Mouse (Mus musculus): ENCODE data around the gene Casc4. TPM values are rescaled to one million over a fixed set of nuclear protein-coding genes. Genes with fewer than 3 reads are reported as not detected.
"Not testable (repeated sequence)": the region's sequence is repeated elsewhere in the genome, so short reads cannot be mapped to it uniquely, and the experiment has no call there.

Gene Casc4
- polyA plus RNA-seq, 1 experiment from 2014 or later = 15.0 TPM

GRCm38 (mm10) chr2:121895261-121895660 lies 28.5 kb downstream of the Casc4 start:
- H3K4me3 ChIP-seq (ENCODE audit: low read length) = no peak overlapping the region
- no peak overlapping the region for H3K4me2 ChIP-seq (replicated peaks; ENCODE audit: low read depth, low read length)
- peaks cover 4% of the 10 kb centered on the region; the same call in 1 of the 2 replicates for H3K4me1 ChIP-seq (ENCODE audit: insufficient read depth, low read length)
- WGBS = 87% methylated on average over 2 of the region's 2 CpGs
- no peaks in the 10 kb centered on the region for H3K9me3 ChIP-seq (ENCODE audit: low read length)
- H3K36me3 ChIP-seq (ENCODE audit: insufficient read depth, low read length) = no peaks in the 10 kb centered on the region
- no peak for ATAC-seq (ENCODE audit: low FRiP score, low TSS enrichment)
- H3K27me3 ChIP-seq (ENCODE audit: insufficient read depth, low read length) = no peaks in the 10 kb centered on the region
- no peak overlapping the region for H3K27ac ChIP-seq (ENCODE audit: low read length)
- H3K9ac ChIP-seq (replicated peaks; ENCODE audit: low read length) = no peak overlapping the region

GRCm38 (mm10) chr2:121896825-121897224 lies 30.1 kb downstream of the Casc4 start:
- Histone ChIP-seq H3K27ac (ENCODE audit: low read length) (no peak overlapping the region), H3K27me3 (ENCODE audit: insufficient read depth, low read length) (no peaks in the 10 kb centered on the region), H3K9ac (replicated peaks; ENCODE audit: low read length) (no peak overlapping the region), H3K9me3 (ENCODE audit: low read length) (no peaks in the 10 kb centered on the region), H3K4me2 (replicated peaks; ENCODE audit: low read depth, low read length) (no peak overlapping the region), H3K36me3 (ENCODE audit: insufficient read depth, low read length) (no peaks in the 10 kb centered on the region), H3K4me1 (ENCODE audit: insufficient read depth, low read length) (no peaks in the 10 kb centered on the region), H3K4me3 (ENCODE audit: low read length) (no peak overlapping the region)
- 93% methylated on average over 1 of the region's 1 CpGs for WGBS
- no peak for ATAC-seq (ENCODE audit: low FRiP score, low TSS enrichment)

DNA sequence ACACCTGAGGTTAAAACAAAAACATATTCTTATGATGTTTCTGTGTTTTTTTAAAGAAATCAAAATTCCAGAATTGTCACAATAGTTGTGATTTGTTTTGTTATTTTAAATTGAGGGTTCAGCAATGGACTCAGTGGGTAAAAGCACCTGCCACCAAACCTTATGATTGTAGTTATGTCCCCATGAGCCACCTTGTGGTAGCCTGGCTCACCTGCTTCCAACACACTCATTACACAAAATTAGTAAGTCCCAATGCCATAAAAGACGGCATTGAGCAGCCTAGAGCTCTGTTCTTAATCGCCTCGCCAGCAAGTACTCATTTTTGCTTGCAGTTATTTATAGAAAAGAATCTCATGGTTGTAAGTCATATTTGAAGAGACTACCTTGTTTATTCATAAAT lies 43.2 kb downstream of the Casc4 start:
- H3K4me2 ChIP-seq (replicated peaks; ENCODE audit: low read depth, low read length) = no peak overlapping the region
- H3K27ac ChIP-seq (ENCODE audit: low read length) = no peak overlapping the region
- no peak overlapping the region for H3K4me3 ChIP-seq (ENCODE audit: low read length)
- H3K4me1 ChIP-seq (ENCODE audit: insufficient read depth, low read length) = no peaks in the 10 kb centered on the region
- 90% methylated on average over 3 of the region's 3 CpGs for WGBS
- no peak for ATAC-seq (ENCODE audit: low FRiP score, low TSS enrichment)
- peaks cover 9% of the 10 kb centered on the region for H3K36me3 ChIP-seq (ENCODE audit: insufficient read depth, low read length)
- H3K9ac ChIP-seq (replicated peaks; ENCODE audit: low read length) = no peak overlapping the region
- H3K27me3 ChIP-seq (ENCODE audit: insufficient read depth, low read length) = no peaks in the 10 kb centered on the region
- H3K9me3 ChIP-seq (ENCODE audit: low read length) = no peaks in the 10 kb centered on the region

DNA sequence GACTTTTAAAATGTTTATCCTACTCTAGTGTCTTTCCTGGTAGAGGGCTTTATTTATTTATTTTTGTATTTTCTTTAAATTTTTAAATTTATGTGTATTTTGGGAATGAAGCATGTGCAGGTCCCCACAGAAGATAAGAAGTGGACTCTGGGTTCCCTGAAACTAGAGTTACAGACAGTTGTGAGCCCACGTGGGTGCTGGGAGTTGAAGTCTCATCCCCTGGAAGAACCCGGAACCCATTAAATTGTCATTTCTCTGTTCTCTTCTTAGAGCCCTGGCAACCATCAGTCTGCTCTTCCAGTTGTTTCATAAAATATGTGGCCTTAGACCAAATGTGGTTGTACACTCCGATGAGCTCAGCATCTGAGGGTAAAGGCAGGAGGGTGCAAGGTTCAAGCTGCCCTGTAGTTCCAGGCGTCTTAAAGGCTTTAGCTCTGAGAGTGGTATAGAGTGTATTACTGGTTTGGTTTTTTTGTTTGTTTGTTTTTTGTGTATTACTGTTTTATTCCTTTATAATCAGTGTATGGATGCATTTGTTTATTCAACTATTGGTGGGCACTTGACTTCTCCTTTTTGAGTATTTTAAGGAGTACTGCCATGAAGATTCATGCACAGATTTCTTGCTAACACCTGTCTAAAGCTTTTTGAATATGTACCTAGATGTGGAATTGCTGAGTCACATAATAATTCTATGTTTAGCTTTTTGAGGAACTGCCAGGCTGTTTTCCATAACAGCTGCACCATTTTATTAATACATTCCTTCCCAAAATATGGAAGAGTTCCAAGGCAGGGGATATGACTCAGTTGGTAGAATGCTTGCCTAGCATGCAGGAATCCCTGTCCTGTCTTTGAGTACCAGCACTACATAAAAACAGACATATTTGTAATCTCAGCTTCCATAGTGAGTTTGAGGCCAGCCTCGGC lies 49.5 kb downstream of the Casc4 start:
- no peak for ATAC-seq (ENCODE audit: low FRiP score, low TSS enrichment)

GRCm38 (mm10) chr2:121937624-121938023 lies 70.9 kb downstream of the Casc4 start:
- H3K27ac ChIP-seq (ENCODE audit: low read length); H3K4me3 ChIP-seq (ENCODE audit: low read length); ATAC-seq (ENCODE audit: low FRiP score, low TSS enrichment); H3K36me3 ChIP-seq (ENCODE audit: insufficient read depth, low read length); H3K9ac ChIP-seq (replicated peaks; ENCODE audit: low read length); H3K4me1 ChIP-seq (ENCODE audit: insufficient read depth, low read length); H3K9me3 ChIP-seq (ENCODE audit: low read length); H3K27me3 ChIP-seq (ENCODE audit: insufficient read depth, low read length); H3K4me2 ChIP-seq (replicated peaks; ENCODE audit: low read depth, low read length): not testable (repeated sequence)
- WGBS = 83% methylated on average over 2 of the region's 2 CpGs

More for the DNA sequence above, 49.5 kb downstream of the Casc4 start:
- H3K9ac ChIP-seq (replicated peaks; ENCODE audit: low read length) = no peak overlapping the region
- no peaks in the 10 kb centered on the region for H3K27me3 ChIP-seq (ENCODE audit: insufficient read depth, low read length)
- peaks cover 3% of the 10 kb centered on the region for H3K36me3 ChIP-seq (ENCODE audit: insufficient read depth, low read length)
- H3K27ac ChIP-seq (ENCODE audit: low read length) = no peak overlapping the region
- H3K4me3 ChIP-seq (ENCODE audit: low read length) = no peak overlapping the region
- WGBS = 85% methylated on average over 5 of the region's 5 CpGs
- H3K4me1 ChIP-seq (ENCODE audit: insufficient read depth, low read length) = no peaks in the 10 kb centered on the region
- no peak overlapping the region for H3K4me2 ChIP-seq (replicated peaks; ENCODE audit: low read depth, low read length)
- H3K9me3 ChIP-seq (ENCODE audit: low read length) = no peaks in the 10 kb centered on the region

DNA sequence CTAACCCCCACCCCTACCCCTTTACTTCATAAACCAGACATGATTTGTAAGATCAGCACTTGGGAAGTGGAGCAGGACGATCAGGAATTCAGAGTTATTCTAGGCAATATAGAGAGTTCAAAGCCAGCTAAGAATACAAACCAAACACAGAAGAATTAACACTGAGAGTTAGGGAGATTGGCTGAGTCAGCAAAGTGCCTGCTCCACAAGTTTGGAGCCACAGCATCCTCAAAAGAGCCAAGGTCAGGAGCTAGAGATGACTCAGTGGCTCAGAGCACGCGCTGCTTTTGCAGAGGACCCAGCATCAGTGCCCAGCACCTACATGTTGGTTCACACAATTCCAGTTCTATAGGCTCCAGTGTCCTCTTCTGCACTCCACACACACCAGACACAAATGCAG lies 76.6 kb downstream of the Casc4 start:
- no peak overlapping the region for H3K4me3 ChIP-seq (ENCODE audit: low read length)
- H3K4me2 ChIP-seq (replicated peaks; ENCODE audit: low read depth, low read length) = no peak overlapping the region
- H3K4me1 ChIP-seq (ENCODE audit: insufficient read depth, low read length) = no peaks in the 10 kb centered on the region
- H3K27me3 ChIP-seq (ENCODE audit: insufficient read depth, low read length) = no peaks in the 10 kb centered on the region
- no peak overlapping the region for H3K27ac ChIP-seq (ENCODE audit: low read length)
- 83% methylated on average over 3 of the region's 3 CpGs for WGBS
- H3K9ac ChIP-seq (replicated peaks; ENCODE audit: low read length) = no peak overlapping the region
- H3K36me3 ChIP-seq (ENCODE audit: insufficient read depth, low read length) = no peaks in the 10 kb centered on the region
- no peaks in the 10 kb centered on the region for H3K9me3 ChIP-seq (ENCODE audit: low read length)
- ATAC-seq (ENCODE audit: low FRiP score, low TSS enrichment) = no peak

DNA sequence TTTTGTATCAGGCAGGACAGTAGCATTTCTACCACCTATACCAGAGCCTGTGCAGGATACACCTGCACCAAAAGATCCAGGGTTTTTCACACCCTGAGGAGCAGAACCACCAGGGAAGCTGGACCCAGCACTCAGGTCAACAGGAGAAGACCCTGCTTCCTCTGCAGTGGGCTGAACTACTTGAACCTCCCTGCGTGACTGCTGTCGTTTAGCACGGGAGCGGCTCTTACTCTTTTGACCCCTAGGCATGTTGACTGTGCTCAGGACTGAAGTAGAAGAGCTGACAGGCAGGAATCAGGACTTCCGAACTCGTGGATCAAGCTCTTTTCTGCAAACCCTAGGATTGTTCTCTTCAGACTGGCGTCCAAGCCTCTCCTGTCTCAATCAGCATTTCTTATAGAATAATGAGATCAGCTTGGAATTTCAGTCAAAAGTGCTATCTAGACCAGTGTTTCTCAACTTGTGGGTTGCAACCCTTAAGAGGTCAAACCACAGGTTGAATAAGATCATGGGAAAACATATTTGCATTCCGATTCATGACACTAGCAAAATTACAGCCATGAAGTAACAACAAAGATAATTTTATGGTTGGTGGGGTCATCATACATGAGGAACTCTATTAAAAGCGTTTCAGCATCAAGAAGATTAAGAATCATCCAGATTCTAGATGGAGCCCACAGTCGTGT lies 88.3 kb downstream of the Casc4 start:
- peak overlapping the region; percentile 98 for H3K27ac ChIP-seq (ENCODE audit: low read length)
- peak overlapping the region; percentile 97 for H3K4me3 ChIP-seq (ENCODE audit: low read length)
- H3K9me3 ChIP-seq (ENCODE audit: low read length) = no peaks in the 10 kb centered on the region
- H3K36me3 ChIP-seq (ENCODE audit: insufficient read depth, low read length) = no peaks in the 10 kb centered on the region
- H3K4me2 ChIP-seq (replicated peaks; ENCODE audit: low read depth, low read length) = peak overlapping the region; percentile 83
- peak overlapping the region; percentile 96 for H3K9ac ChIP-seq (replicated peaks; ENCODE audit: low read length)
- H3K27me3 ChIP-seq (ENCODE audit: insufficient read depth, low read length) = no peaks in the 10 kb centered on the region
- H3K4me1 ChIP-seq (ENCODE audit: insufficient read depth, low read length) = peaks cover 23% of the 10 kb centered on the region
- WGBS = 15% methylated on average over 10 of the region's 10 CpGs
- no peak for ATAC-seq (ENCODE audit: low FRiP score, low TSS enrichment)

DNA sequence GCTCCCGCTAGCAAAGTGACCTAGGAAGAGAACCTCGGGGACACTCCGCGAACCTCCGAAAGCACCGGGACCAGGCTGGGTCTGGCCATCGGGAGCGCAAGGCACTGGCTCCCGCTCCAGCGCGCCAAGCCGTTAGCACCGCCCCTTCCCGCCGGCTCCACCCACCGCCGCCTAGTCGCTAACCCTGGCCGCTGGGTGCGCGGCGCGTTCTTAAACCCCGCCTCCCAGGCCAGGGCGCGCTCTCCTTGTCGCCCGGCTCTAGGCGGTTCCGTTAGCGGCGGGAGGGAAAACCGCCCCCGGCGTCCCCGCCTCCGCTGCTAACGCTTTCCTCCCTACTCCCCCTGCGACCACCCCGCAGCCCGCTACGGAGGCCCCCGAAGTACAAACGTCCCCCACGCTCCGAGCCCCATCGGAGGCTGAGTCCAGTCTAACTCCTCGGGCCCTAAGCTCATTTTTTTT lies 89.0 kb downstream of the Casc4 start, which contains the start of the genes Ctdspl2 and Mageb3:
Ctdspl2 (plus strand) TSS at position 237 of the 459 bp plus-strand sequence.
Mageb3 (minus strand) TSS at position 328 of the 459 bp plus-strand sequence.
- Histone ChIP-seq H3K9ac (replicated peaks; ENCODE audit: low read length) (peak within 1 kb of the TSS; percentile 96), H3K4me1 (ENCODE audit: insufficient read depth, low read length) (peaks cover 23% of the 10 kb centered on the region), H3K4me3 (ENCODE audit: low read length) (peak within 1 kb of the TSS; percentile 97), H3K9me3 (ENCODE audit: low read length) (no peaks in the 10 kb centered on the region), H3K4me2 (replicated peaks; ENCODE audit: low read depth, low read length) (peak within 1 kb of the TSS; percentile 83), H3K27me3 (ENCODE audit: insufficient read depth, low read length) (no peaks in the 10 kb centered on the region), H3K27ac (ENCODE audit: low read length) (peak within 1 kb of the TSS; percentile 98), H3K36me3 (ENCODE audit: insufficient read depth, low read length) (peaks cover 1% of the 10 kb centered on the region; the same call in 1 of the 2 replicates)
- peak; percentile 99 for ATAC-seq (ENCODE audit: low FRiP score, low TSS enrichment)
- WGBS = under 1% methylated on average over 48 of the region's 48 CpGs

DNA sequence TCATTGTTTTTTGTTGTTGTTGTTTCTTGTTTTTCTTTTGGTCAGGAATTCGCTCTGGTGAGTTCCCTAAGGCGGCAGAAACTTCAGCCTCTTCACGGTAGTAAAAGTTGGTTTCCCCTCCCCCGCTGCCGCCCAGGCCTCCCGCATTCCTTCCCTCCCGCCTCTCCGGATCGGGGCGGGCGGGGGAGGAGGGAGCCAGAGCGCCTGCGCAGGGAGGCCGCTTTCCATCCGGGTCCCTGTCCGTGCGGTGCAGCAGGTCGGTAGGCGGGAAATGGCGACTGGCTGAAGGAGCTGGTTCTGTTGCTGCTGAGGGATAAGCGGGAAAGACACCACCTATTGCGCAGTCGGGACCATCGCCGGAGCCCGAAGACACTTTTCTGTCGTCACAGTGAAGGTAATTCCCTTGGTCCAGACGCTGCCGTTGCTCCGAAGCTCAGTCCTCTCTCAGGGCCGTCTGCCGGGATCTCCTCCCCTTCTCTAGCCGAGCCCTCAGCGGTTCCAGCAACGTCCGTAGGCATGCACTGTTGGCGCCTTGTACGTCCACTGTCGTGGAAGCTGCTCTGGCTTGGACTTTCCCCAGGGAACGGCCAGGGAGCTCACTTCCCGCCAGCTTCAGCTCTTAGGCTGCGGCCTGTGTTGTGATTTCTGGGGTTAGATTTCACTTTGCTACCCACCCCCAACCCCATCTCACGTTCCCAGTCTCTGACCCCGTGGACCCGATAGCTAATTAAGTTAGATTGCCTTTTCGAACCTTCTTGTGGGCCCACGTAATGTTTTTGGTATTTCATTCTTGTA lies 89.7 kb downstream of the Casc4 start:
- WGBS = under 1% methylated on average over 46 of the region's 47 CpGs
- no peaks in the 10 kb centered on the region for H3K9me3 ChIP-seq (ENCODE audit: low read length)

More for the DNA sequence above, 89.7 kb downstream of the Casc4 start:
- Histone ChIP-seq H3K4me1 (ENCODE audit: insufficient read depth, low read length) (peaks cover 23% of the 10 kb centered on the region), H3K4me2 (replicated peaks; ENCODE audit: low read depth, low read length) (peak overlapping the region; percentile 83), H3K36me3 (ENCODE audit: insufficient read depth, low read length) (peaks cover 3% of the 10 kb centered on the region; the same call in 1 of the 2 replicates), H3K9ac (replicated peaks; ENCODE audit: low read length) (peak overlapping the region; percentile 96), H3K27me3 (ENCODE audit: insufficient read depth, low read length) (no peaks in the 10 kb centered on the region), H3K4me3 (ENCODE audit: low read length) (peak overlapping the region; percentile 97), H3K27ac (ENCODE audit: low read length) (peak overlapping the region; percentile 98)
- peak; percentile 94 for ATAC-seq (ENCODE audit: low FRiP score, low TSS enrichment)

Measured in kidney, embryonic 16.5 days (tissue).